Mouse (Mus musculus) midbrain, embryonic 13.5 days (tissue): ENCODE measurements around the gene BC048679. TPM values are rescaled to one million over a fixed set of nuclear protein-coding genes. Genes with fewer than 3 reads are reported as not detected.
"Not testable (repeated sequence)": the region's sequence is repeated elsewhere in the genome, so short reads cannot be mapped to it uniquely, and the experiment has no call there.

Experiments used
- ATAC-seq: fragments of 200-750 bp; cut with Nextera tagmentation; 2 replicates; pipeline ENCODE4 v1.8.0; 2017; ENCODE audit warnings: mild to moderate bottlenecking, moderate TSS enrichment, moderate library complexity
- H3K27ac ChIP-seq: fragments of 300-500 bp; sonication (generic); 2 replicates; pipeline ENCODE4 v1.5.1; 2015; ENCODE audit warnings: inconsistent platforms, mild to moderate bottlenecking, moderate library complexity
- H3K27me3 ChIP-seq: fragments of 300-500 bp; sonication (generic); 2 replicates; pipeline ENCODE4 v1.6.1; 2015; ENCODE audit warnings: mild to moderate bottlenecking, inconsistent platforms
- H3K36me3 ChIP-seq: fragments of 300-500 bp; sonication (generic); 2 replicates; pipeline ENCODE4 v1.6.1; 2015; ENCODE audit warnings: mild to moderate bottlenecking, inconsistent platforms
- H3K4me1 ChIP-seq: fragments of 300-500 bp; sonication (generic); replicated peaks from 2 replicates; pipeline ENCODE4 v1.6.1; 2015; ENCODE audit warnings: inconsistent platforms
- H3K4me2 ChIP-seq: fragments of 300-500 bp; sonication (generic); replicated peaks from 2 replicates; pipeline ENCODE4 v1.6.1; 2015; ENCODE audit warnings: moderate library complexity, mild to moderate bottlenecking, inconsistent platforms
- H3K4me3 ChIP-seq: fragments of 300-500 bp; sonication (generic); replicated peaks from 2 replicates; pipeline ENCODE4 v1.5.1; 2015; ENCODE audit warnings: mild to moderate bottlenecking, inconsistent platforms
- H3K9ac ChIP-seq: fragments of 300-500 bp; sonication (generic); replicated peaks from 2 replicates; pipeline ENCODE4 v1.6.1; 2015; ENCODE audit warnings: mild to moderate bottlenecking, inconsistent platforms
- H3K9me3 ChIP-seq: fragments of 300-500 bp; sonication (generic); 2 replicates; pipeline ENCODE4 v1.6.1; 2016; ENCODE audit warnings: mild to moderate bottlenecking, inconsistent platforms
- WGBS: fragments of 180-500 bp; shearing (Covaris S2); methylation state at CpG from one replicate; pipeline ENCODE4 v1.1.7; 2015; 5-methylcytosine and 5-hydroxymethylcytosine counted together
- polyA plus RNA-seq: library from polyadenylated mRNA; unstranded; fragments of >200 nt; fragmentation: Nextera tagmentation; extraction: Ambion mirVana; gene quantifications from 2 replicates; pipeline ENCODE4 v1.2.1, GENCODE M21; 2015

The BC048679 gene
- polyA plus RNA-seq, 1 experiment from 2014 or later, result not detected

- WGBS, result 77% methylated on average over 6 of the region's 6 CpGs
Observed at GRCm38 (mm10) chr7:81516154-81517030, 18.3 kb upstream of the BC048679 start.

GRCm38 (mm10) chr7:81514906-81515590, 17.0 kb upstream of the BC048679 start:
- WGBS, result 55% methylated on average over 13 of the region's 13 CpGs
- H3K27me3 ChIP-seq, result no peaks in the 10 kb centered on the region
- H3K4me2 ChIP-seq, result no peak overlapping the region
- no peaks in the 10 kb centered on the region for H3K9me3 ChIP-seq
- ATAC-seq, result no peak
- H3K4me1 ChIP-seq, result no peaks in the 10 kb centered on the region
- no peak overlapping the region for H3K4me3 ChIP-seq
- no peaks in the 10 kb centered on the region for H3K36me3 ChIP-seq
- H3K27ac ChIP-seq, result no peak overlapping the region
- no peak overlapping the region for H3K9ac ChIP-seq

More at GRCm38 (mm10) chr7:81516154-81517030, 18.3 kb upstream of the BC048679 start:
- H3K9me3 ChIP-seq, result no peaks in the 10 kb centered on the region
- H3K9ac ChIP-seq, result no peak overlapping the region
- H3K36me3 ChIP-seq, result no peaks in the 10 kb centered on the region
- no peak overlapping the region for H3K4me3 ChIP-seq
- H3K27me3 ChIP-seq, result no peaks in the 10 kb centered on the region
- H3K4me2 ChIP-seq, result no peak overlapping the region
- no peaks in the 10 kb centered on the region for H3K4me1 ChIP-seq
- no peak overlapping the region for H3K27ac ChIP-seq
- ATAC-seq, result no peak

- no peak for ATAC-seq
- no peaks in the 10 kb centered on the region for H3K36me3 ChIP-seq
- H3K4me1 ChIP-seq, result no peaks in the 10 kb centered on the region
Observed at GRCm38 (mm10) chr7:81501050-81501449, 3.0 kb upstream of the BC048679 start.

GRCm38 (mm10) chr7:81497171-81497570, 910 bp downstream of the BC048679 start:
- no peaks in the 10 kb centered on the region for H3K9me3 ChIP-seq
- no peak overlapping the region for H3K4me2 ChIP-seq
- WGBS, result 9% methylated on average over 6 of the region's 6 CpGs
- peaks cover 13% of the 10 kb centered on the region; the same call in 1 of the 2 replicates for H3K27me3 ChIP-seq
- peaks cover 10% of the 10 kb centered on the region for H3K4me1 ChIP-seq
- no peak for ATAC-seq
- H3K36me3 ChIP-seq, result no peaks in the 10 kb centered on the region
- H3K4me3 ChIP-seq, result no peak overlapping the region
- no peak overlapping the region for H3K27ac ChIP-seq
- H3K9ac ChIP-seq, result no peak overlapping the region

More at GRCm38 (mm10) chr7:81501050-81501449, 3.0 kb upstream of the BC048679 start:
- no peak overlapping the region for H3K27ac ChIP-seq
- H3K4me2 ChIP-seq, result no peak overlapping the region
- H3K9ac ChIP-seq, result no peak overlapping the region
- no peak overlapping the region for H3K4me3 ChIP-seq
- H3K27me3 ChIP-seq, result peaks cover 8% of the 10 kb centered on the region; the same call in 1 of the 2 replicates
- 82% methylated on average over 2 of the region's 2 CpGs for WGBS
- H3K9me3 ChIP-seq, result no peaks in the 10 kb centered on the region

GRCm38 (mm10) chr7:81493331-81494021, 4.6 kb downstream of the BC048679 start, which contains the start of gene Ap3b2:
Gene Ap3b2 (minus strand): TSS chr7:81493925.
- peak within 1 kb of the TSS; percentile 93 for H3K9ac ChIP-seq
- H3K27me3 ChIP-seq, result peaks cover 13% of the 10 kb centered on the region; the same call in 1 of the 2 replicates
- ATAC-seq, result peak; percentile 91
- H3K4me3 ChIP-seq, result peak within 1 kb of the TSS; percentile 79
- H3K27ac ChIP-seq, result peak within 1 kb of the TSS; percentile 98
- H3K4me1 ChIP-seq, result peaks cover 32% of the 10 kb centered on the region
- H3K36me3 ChIP-seq, result no peaks in the 10 kb centered on the region
- under 1% methylated on average over 56 of the region's 57 CpGs for WGBS
- H3K9me3 ChIP-seq, result no peaks in the 10 kb centered on the region
- H3K4me2 ChIP-seq, result peak within 1 kb of the TSS; percentile 64

- peak overlapping the region; percentile 93 for H3K9ac ChIP-seq
- 33% methylated on average over 9 of the region's 9 CpGs for WGBS
- peak overlapping the region; percentile 79 for H3K4me3 ChIP-seq
- no peaks in the 10 kb centered on the region for H3K9me3 ChIP-seq
- H3K36me3 ChIP-seq, result no peaks in the 10 kb centered on the region
- peak overlapping the region; percentile 98 for H3K27ac ChIP-seq
- H3K4me1 ChIP-seq, result peaks cover 33% of the 10 kb centered on the region
- peaks cover 5% of the 10 kb centered on the region; the same call in 1 of the 2 replicates for H3K27me3 ChIP-seq
- ATAC-seq, result no peak
- peak overlapping the region; percentile 64 for H3K4me2 ChIP-seq
Observed at GRCm38 (mm10) chr7:81492628-81493027, 5.5 kb downstream of the BC048679 start.

GRCm38 (mm10) chr7:81489649-81490048, 8.4 kb downstream of the BC048679 start:
- Histone ChIP-seq H3K27me3 (no peaks in the 10 kb centered on the region), H3K36me3 (peaks cover 3% of the 10 kb centered on the region), H3K9me3 (no peaks in the 10 kb centered on the region), H3K4me2 (no peak overlapping the region), H3K27ac (no peak overlapping the region), H3K9ac (0 out of 2 replicates have a peak overlapping the region, but pooled peaks have one; percentile 14), H3K4me1 (peaks cover 33% of the 10 kb centered on the region), H3K4me3 (no peak overlapping the region)
- ATAC-seq, result no peak
- WGBS, result 14% methylated on average over 9 of the region's 9 CpGs

GRCm38 (mm10) chr7:81480800-81481199, 17.3 kb downstream of the BC048679 start:
- Histone ChIP-seq H3K9ac (no peak overlapping the region), H3K9me3 (no peaks in the 10 kb centered on the region), H3K4me3 (no peak overlapping the region), H3K4me2 (no peak overlapping the region), H3K4me1 (peaks cover 11% of the 10 kb centered on the region), H3K27ac (no peak overlapping the region), H3K27me3 (peaks cover 29% of the 10 kb centered on the region), H3K36me3 (peaks cover 46% of the 10 kb centered on the region)
- no peak for ATAC-seq
- 3% methylated on average over 8 of the region's 8 CpGs for WGBS

GRCm38 (mm10) chr7:81479531-81480090, 18.5 kb downstream of the BC048679 start:
- ATAC-seq, result no peak
- WGBS, result 83% methylated on average over 3 of the region's 3 CpGs
- Histone ChIP-seq H3K4me1 (peaks cover 11% of the 10 kb centered on the region), H3K4me2 (no peak overlapping the region), H3K4me3 (no peak overlapping the region), H3K9me3 (no peaks in the 10 kb centered on the region), H3K36me3 (peaks cover 49% of the 10 kb centered on the region), H3K27me3 (peaks cover 29% of the 10 kb centered on the region), H3K27ac (no peak overlapping the region), H3K9ac (no peak overlapping the region)

GRCm38 (mm10) chr7:81478261-81478660, 19.8 kb downstream of the BC048679 start:
- H3K9ac ChIP-seq, H3K9me3 ChIP-seq, H3K27ac ChIP-seq, H3K4me3 ChIP-seq, ATAC-seq, H3K4me2 ChIP-seq: not testable (repeated sequence)
- H3K36me3 ChIP-seq, result peaks cover 47% of the 10 kb centered on the region
- peaks cover 29% of the 10 kb centered on the region for H3K27me3 ChIP-seq
- peaks cover 11% of the 10 kb centered on the region for H3K4me1 ChIP-seq

GRCm38 (mm10) chr7:81476833-81477232, 21.2 kb downstream of the BC048679 start:
- WGBS, result 5% methylated on average over 24 of the region's 24 CpGs
- Histone ChIP-seq H3K4me2 (peak overlapping the region; percentile 26), H3K4me3 (no peak overlapping the region), H3K9ac (peak overlapping the region; percentile 19; the same call in 1 of the 2 replicates), H3K9me3 (no peaks in the 10 kb centered on the region), H3K4me1 (peaks cover 11% of the 10 kb centered on the region), H3K27ac (no peak overlapping the region), H3K36me3 (peaks cover 53% of the 10 kb centered on the region), H3K27me3 (peaks cover 29% of the 10 kb centered on the region)
- ATAC-seq, result peak; percentile 55; the same call in 1 of the 2 replicates
